ENCODE assay signal across 13 mouse cellular contexts in genomic region chr8:111820691-111821090, GRCm38 (mm10). TPM values are rescaled to one million over a fixed set of nuclear protein-coding genes. Genes with fewer than 3 reads are reported as not detected.
DNase-seq lines count a peak whose midpoint lies in the region; ATAC-seq lines count a peak whose summit lies in the region.
"Had no signal": no experiment of that assay in that cellular context is flagged by ENCODE, and none has a peak within 500 bp of the region (broad histone marks: within the 10 kb centered on the region; RNA-seq: fewer than 3 reads in every experiment).

No protein-coding gene starts in this region.

- H3K9ac ChIP-seq in embryonic facial prominence, embryonic 14.5 days (ENCODE audit: low read depth, low read length): no peak overlapping the region

- no peak overlapping the region for H3K4me2 ChIP-seq in embryonic facial prominence, embryonic 14.5 days (ENCODE audit: low read depth, low read length)

- intact Hi-C loops in left cerebral cortex, postnatal 4 days (cut with DNase I): no loop called here

- H3K27ac ChIP-seq in embryonic facial prominence, embryonic 14.5 days (replicated peaks; ENCODE audit: low read depth, low read length): peak overlapping the region; percentile 39; the same call in 1 of the 2 replicates
- H3K27ac ChIP-seq: hindbrain, postnatal 0 days; left cerebral cortex, adult 2 months had no signal

- peak; percentile 42 for DNase-seq in adrenal gland, postnatal 14 days
- no peak for DNase-seq in adrenal gland, postnatal 25 days
- peak; percentile 36 for DNase-seq in kidney, adult 11 months
- DNase-seq in kidney, adult 18-20 months: no peak
- DNase-seq in embryonic facial prominence, embryonic 14.5 days (ENCODE audit: low spot score): no peak
- DNase-seq in kidney, postnatal 25 days: peak; percentile 38 to 74
- no peak for DNase-seq in left cerebral cortex, postnatal 4 days
- no peak for DNase-seq in urinary bladder, postnatal 10 days (ENCODE audit: low spot score)
- DNase-seq: cerebellum, adult 2 months; right cerebral cortex, postnatal 14 days had no signal

- no peaks in the 10 kb centered on the region for H3K27me3 ChIP-seq in embryonic facial prominence, embryonic 14.5 days (replicated peaks; ENCODE audit: control insufficient read depth, insufficient read depth, low read length)

- no peaks in the 10 kb centered on the region for H3K9me3 ChIP-seq in embryonic facial prominence, embryonic 14.5 days (ENCODE audit: control insufficient read depth, low read length)

- ATAC-seq in embryonic facial prominence, embryonic 14.5 days (ENCODE audit: low read depth): no peak
- ATAC-seq: forebrain, embryonic 16.5 days; hindbrain, postnatal 0 days had no signal

- H3K4me1 ChIP-seq in embryonic facial prominence, embryonic 14.5 days (ENCODE audit: control insufficient read depth, insufficient read depth, low read length): no peaks in the 10 kb centered on the region

- peaks cover 59% of the 10 kb centered on the region for H3K36me3 ChIP-seq in embryonic facial prominence, embryonic 14.5 days (ENCODE audit: control insufficient read depth, insufficient read depth, low read length)

- 85% methylated on average over 4 of the region's 4 CpGs for WGBS in embryonic facial prominence, embryonic 14.5 days

- H3K4me3 ChIP-seq in embryonic facial prominence, embryonic 14.5 days (ENCODE audit: low read depth, low read length): no peak overlapping the region
- H3K4me3 ChIP-seq: left cerebral cortex, adult 2 months had no signal

RNA-seq across cellular contexts. Expression of gene Cfdp1, which starts 33.4 kb away (rescaled TPM):
- 82.4 and 83.1 TPM in 2 replicates for total RNA-seq in adrenal gland, postnatal 14 days (2021)
- 80.4 and 85.9 TPM in 2 replicates for total RNA-seq in adrenal gland, postnatal 25 days (2021)
- 202 and 203 TPM in 2 replicates for polyA plus RNA-seq in embryonic facial prominence, embryonic 14.5 days (2014; fragmentation: Nextera tagmentation; extraction: Ambion mirVana)
- 100 to 1,000 TPM; 110 to 114 TPM for total RNA-seq in left cerebral cortex, postnatal 4 days (2021)

RNA-seq across cellular contexts. Expression of gene Tmem170, which starts 55.9 kb away (rescaled TPM):
- 5.8 and 6.5 TPM in 2 replicates for total RNA-seq in adrenal gland, postnatal 14 days (2021)
- total RNA-seq in adrenal gland, postnatal 25 days (2021): 7.0 and 7.6 TPM in 2 replicates
- polyA plus RNA-seq in embryonic facial prominence, embryonic 14.5 days (2014; fragmentation: Nextera tagmentation; extraction: Ambion mirVana): 3.6 and 4.1 TPM in 2 replicates
- total RNA-seq in left cerebral cortex, postnatal 4 days (2021): 1 to 10 TPM; 2.6 to 2.9 TPM

Comparison
In these comparisons a context has a peak if more than half of its experiments do, and no peak if none do; other contexts are left out.
1. DNase-seq: peak in adrenal gland, postnatal 14 days (single experiment), kidney, adult 11 months (single experiment) and kidney, postnatal 25 days (2 of 2); none in adrenal gland, postnatal 25 days (single experiment), kidney, adult 18-20 months (single experiment), embryonic facial prominence, embryonic 14.5 days (single experiment), left cerebral cortex, postnatal 4 days (single experiment) and urinary bladder, postnatal 10 days (single experiment).